Mouse (Mus musculus): Measurements from ENCODE around the gene Gpr180. TPM values are rescaled to one million over a fixed set of nuclear protein-coding genes. Genes with fewer than 3 reads are reported as not detected.
"Not testable (repeated sequence)": the region's sequence is repeated elsewhere in the genome, so short reads cannot be mapped to it uniquely, and the experiment has no call there.

The Gpr180 gene
- polyA plus RNA-seq, 1 experiment from 2014 or later = 13.4 TPM

DNA sequence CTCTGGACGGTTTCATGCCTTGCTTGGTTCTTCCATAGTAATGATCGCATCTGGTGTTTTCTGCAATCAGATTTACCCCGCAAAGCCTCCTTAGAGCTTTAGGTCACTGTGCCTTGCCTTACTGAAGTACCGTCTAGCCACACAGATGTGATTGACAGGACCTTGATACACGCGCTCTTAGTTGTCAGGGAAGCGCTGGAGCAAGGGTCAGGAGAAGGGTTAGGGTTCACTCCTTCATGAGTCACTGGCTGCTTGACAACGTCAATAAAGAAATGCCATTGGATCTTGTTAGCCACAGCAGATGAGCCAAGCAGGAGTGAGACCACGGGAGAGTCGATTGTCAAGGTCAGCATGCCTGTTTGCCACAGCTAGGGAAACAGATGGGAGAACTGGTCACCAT, 11.6 kb downstream of the Gpr180 start:
- 63% methylated on average over 10 of the region's 10 CpGs for WGBS (ENCODE audit: insufficient replicate concordance)
- H3K4me1 ChIP-seq (ENCODE audit: insufficient read depth) = 0 out of 2 replicates have a peak, but pooled peaks cover 3% of the 10 kb centered on the region
- H3K4me3 ChIP-seq (ENCODE audit: low read depth, low read length) = no peak overlapping the region
- H3K27ac ChIP-seq (ENCODE audit: low read depth) = no peak overlapping the region
- no peak overlapping the region for H3K9ac ChIP-seq (replicated peaks)
- no peaks in the 10 kb centered on the region for H3K27me3 ChIP-seq (ENCODE audit: insufficient read depth, low read length)
- no peak; the same call in 1 of the 2 replicates for ATAC-seq
- TF ChIP-seq EP300 (IDR thresholded peaks at IDR 0.05; ENCODE audit: low read depth) (no peak), CTCF (IDR thresholded peaks at IDR 0.05; ENCODE audit: low read depth) (no peak)
- peaks cover 2% of the 10 kb centered on the region; the same call in 1 of the 2 replicates for H3K36me3 ChIP-seq (replicated peaks; ENCODE audit: insufficient read depth, low read length)
- no peak for DNase-seq
- no peaks in the 10 kb centered on the region for H3K9me3 ChIP-seq (ENCODE audit: low read length)
- H3K4me2 ChIP-seq (ENCODE audit: low read depth, low read length) = no peak overlapping the region

DNA sequence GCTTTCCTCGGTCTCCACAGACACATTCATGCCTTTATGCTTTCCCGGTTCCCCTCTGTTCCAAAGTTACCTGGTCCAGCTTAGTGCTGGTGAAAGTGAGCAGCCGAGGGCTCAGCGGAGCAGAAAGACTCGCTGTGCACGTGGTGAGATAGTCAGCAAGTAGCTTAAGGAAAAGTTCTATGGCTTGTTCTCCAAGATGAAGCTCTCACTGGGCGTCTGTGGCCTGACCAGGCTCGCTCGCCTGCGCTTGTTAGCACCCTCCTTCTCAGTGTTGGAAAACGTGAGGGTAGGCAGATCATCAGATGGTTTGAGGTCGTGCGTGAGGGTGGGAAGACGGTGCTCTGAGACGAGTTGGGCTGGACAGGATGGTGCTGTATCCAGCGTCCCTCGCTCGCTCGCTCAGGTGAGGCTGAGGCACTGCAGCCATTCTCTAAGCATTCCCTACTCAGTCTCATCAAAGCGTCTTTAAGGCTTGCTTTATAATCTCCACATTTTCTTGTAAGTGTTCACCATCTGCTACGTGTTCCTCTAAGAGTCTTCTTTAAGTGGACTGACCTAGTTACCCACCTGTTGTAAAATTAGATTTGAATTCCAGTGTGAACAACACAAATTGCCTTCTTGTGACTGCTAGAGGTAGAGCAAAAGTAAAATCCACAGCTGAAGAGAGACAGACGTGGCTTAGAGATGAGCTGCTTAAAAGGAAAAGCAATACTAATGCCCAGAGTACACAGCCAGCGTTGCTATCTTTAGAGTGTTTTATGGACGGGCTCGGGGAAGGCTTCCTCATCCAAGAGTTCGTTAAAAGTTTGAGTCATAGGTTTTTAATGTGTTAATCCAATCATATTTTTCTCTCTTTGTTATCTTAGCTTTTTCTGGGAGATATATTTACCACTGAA, 13.9 kb downstream of the Gpr180 start:
- TF ChIP-seq CTCF (IDR thresholded peaks at IDR 0.05; ENCODE audit: low read depth) (no peak), EP300 (IDR thresholded peaks at IDR 0.05; ENCODE audit: low read depth) (no peak)
- DNase-seq (no peak), ATAC-seq (no peak)
- WGBS (ENCODE audit: insufficient replicate concordance) = 83% methylated on average over 26 of the region's 26 CpGs
- H3K27ac ChIP-seq (ENCODE audit: low read depth) = no peak overlapping the region
- H3K4me3 ChIP-seq (ENCODE audit: low read depth, low read length) = no peak overlapping the region
- H3K36me3 ChIP-seq (replicated peaks; ENCODE audit: insufficient read depth, low read length) = peaks cover 14% of the 10 kb centered on the region
- H3K27me3 ChIP-seq (ENCODE audit: insufficient read depth, low read length) = no peaks in the 10 kb centered on the region
- no peaks in the 10 kb centered on the region for H3K9me3 ChIP-seq (ENCODE audit: low read length)
- H3K4me2 ChIP-seq (ENCODE audit: low read depth, low read length) = no peak overlapping the region
- no peak overlapping the region for H3K9ac ChIP-seq (replicated peaks)
- 0 out of 2 replicates have a peak, but pooled peaks cover 3% of the 10 kb centered on the region for H3K4me1 ChIP-seq (ENCODE audit: insufficient read depth)

DNA sequence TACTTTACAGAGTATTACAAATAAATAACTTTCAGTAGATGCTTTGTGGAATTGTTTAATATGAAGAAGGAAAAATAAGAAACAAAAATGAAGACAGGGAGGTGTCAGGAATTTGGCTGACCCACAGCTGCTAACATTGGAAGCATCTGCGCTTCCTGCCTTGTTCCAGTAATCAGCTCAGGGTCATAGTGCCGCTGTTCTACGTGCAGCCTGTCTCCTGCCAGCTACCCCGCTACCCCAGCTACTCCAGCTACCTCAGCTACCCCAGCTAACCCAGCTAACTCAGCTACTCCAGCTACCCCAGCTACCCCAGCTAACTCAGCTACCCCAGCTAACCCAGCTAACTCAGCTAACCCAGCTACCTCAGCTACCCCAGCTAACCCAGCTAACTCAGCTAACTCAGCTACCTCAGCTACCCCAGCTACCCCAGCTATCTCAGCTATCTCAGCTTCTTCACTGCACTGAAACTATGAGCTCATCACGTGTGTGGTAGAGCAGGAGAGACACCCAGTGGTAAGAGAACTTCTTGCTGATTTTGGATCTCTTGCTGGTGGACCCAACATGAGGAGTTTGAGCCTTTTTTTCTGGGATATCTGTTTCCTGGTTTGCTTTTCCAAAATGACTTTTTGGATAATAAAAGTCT, 14.8 kb downstream of the Gpr180 start:
- Histone ChIP-seq H3K4me2 (ENCODE audit: low read depth, low read length) (no peak overlapping the region), H3K4me1 (ENCODE audit: insufficient read depth) (0 out of 2 replicates have a peak, but pooled peaks cover 3% of the 10 kb centered on the region), H3K36me3 (replicated peaks; ENCODE audit: insufficient read depth, low read length) (peaks cover 14% of the 10 kb centered on the region), H3K9me3 (ENCODE audit: low read length) (no peaks in the 10 kb centered on the region), H3K27ac (ENCODE audit: low read depth) (no peak overlapping the region), H3K4me3 (ENCODE audit: low read depth, low read length) (no peak overlapping the region), H3K27me3 (ENCODE audit: insufficient read depth, low read length) (no peaks in the 10 kb centered on the region), H3K9ac (replicated peaks) (no peak overlapping the region)
- ATAC-seq (no peak), DNase-seq (no peak)
- WGBS (ENCODE audit: insufficient replicate concordance) = 70% methylated on average over 5 of the region's 5 CpGs
- TF ChIP-seq CTCF (IDR thresholded peaks at IDR 0.05; ENCODE audit: low read depth) (peak; percentile 62), EP300 (IDR thresholded peaks at IDR 0.05; ENCODE audit: low read depth) (no peak)

DNA sequence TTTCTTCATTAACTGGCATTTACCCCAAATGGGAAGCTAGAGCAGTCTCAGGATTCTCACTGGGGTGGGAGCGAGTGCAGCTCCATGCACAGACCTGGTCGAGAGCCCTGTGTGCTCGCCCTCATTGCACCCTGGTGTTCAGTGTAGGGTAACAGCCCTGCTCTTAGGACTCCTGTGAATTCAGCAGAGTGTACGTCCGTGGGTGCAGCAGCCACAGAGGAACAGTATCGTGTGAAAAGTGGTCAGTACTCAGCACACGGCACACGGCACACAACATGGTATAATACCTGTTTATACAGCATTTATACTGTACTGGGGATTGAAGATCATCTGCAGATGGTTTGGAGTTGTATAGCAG, 15.3 kb downstream of the Gpr180 start:
- Histone ChIP-seq H3K36me3 (replicated peaks; ENCODE audit: insufficient read depth, low read length) (peaks cover 14% of the 10 kb centered on the region), H3K4me1 (ENCODE audit: insufficient read depth) (0 out of 2 replicates have a peak, but pooled peaks cover 3% of the 10 kb centered on the region), H3K4me3 (ENCODE audit: low read depth, low read length) (no peak overlapping the region), H3K9me3 (ENCODE audit: low read length) (no peaks in the 10 kb centered on the region), H3K27me3 (ENCODE audit: insufficient read depth, low read length) (no peaks in the 10 kb centered on the region), H3K4me2 (ENCODE audit: low read depth, low read length) (no peak overlapping the region), H3K9ac (replicated peaks) (no peak overlapping the region), H3K27ac (ENCODE audit: low read depth) (no peak overlapping the region)
- no peak for TF ChIP-seq EP300 (IDR thresholded peaks at IDR 0.05; ENCODE audit: low read depth)
- no peak for TF ChIP-seq CTCF (IDR thresholded peaks at IDR 0.05; ENCODE audit: low read depth)
- DNase-seq (no peak), ATAC-seq (no peak)
- WGBS (ENCODE audit: insufficient replicate concordance) = 86% methylated on average over 8 of the region's 8 CpGs

DNA sequence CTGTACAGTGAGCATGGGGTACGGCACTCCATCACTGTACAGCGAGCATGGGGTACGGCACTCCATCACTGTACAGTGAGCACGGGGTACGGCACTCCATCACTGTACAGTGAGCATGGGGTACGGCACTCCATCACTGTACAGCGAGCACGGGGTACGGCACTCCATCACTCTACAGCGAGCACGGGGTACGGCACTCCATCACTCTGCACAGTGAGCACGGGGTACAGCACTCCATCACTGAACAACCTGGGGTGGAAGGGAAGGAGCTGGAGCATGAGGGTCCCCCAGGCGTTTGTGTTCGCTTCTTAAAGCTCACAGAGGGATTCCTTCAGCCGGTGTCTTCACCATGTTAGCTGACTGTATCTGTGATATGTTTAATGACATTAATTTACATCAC, 19.1 kb downstream of the Gpr180 start:
- not testable (repeated sequence) for H3K4me2 ChIP-seq (ENCODE audit: low read depth, low read length); H3K27me3 ChIP-seq (ENCODE audit: insufficient read depth, low read length); H3K4me3 ChIP-seq (ENCODE audit: low read depth, low read length); H3K27ac ChIP-seq (ENCODE audit: low read depth); H3K9me3 ChIP-seq (ENCODE audit: low read length); H3K4me1 ChIP-seq (ENCODE audit: insufficient read depth); DNase-seq; H3K9ac ChIP-seq (replicated peaks); ATAC-seq
- H3K36me3 ChIP-seq (replicated peaks; ENCODE audit: insufficient read depth, low read length) = peaks cover 29% of the 10 kb centered on the region
- 91% methylated on average over 16 of the region's 16 CpGs for WGBS (ENCODE audit: insufficient replicate concordance)

DNA sequence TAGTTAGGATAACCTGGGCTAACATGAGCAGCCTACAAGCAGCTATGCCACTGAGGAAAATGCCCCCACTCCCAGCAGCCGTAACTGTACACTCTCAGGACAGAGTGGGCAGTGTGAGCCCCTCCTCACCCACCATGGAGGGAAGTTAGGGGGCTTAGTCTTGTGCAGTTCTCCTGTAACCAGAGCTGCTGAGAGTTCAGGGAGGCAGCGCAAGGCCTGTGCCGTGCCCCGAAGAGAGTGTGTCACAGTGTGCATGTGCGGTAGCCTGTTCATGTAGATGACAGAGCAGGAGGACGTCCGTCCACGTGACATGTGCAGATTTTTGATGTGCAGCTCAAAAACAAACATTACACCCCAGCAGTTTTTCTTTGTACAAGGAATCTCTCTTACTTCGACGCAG, 19.8 kb downstream of the Gpr180 start:
- Histone ChIP-seq H3K27me3 (ENCODE audit: insufficient read depth, low read length) (no peaks in the 10 kb centered on the region), H3K4me1 (ENCODE audit: insufficient read depth) (no peaks in the 10 kb centered on the region), H3K9ac (replicated peaks) (no peak overlapping the region), H3K27ac (ENCODE audit: low read depth) (no peak overlapping the region), H3K4me3 (ENCODE audit: low read depth, low read length) (no peak overlapping the region), H3K9me3 (ENCODE audit: low read length) (no peaks in the 10 kb centered on the region), H3K4me2 (ENCODE audit: low read depth, low read length) (no peak overlapping the region), H3K36me3 (replicated peaks; ENCODE audit: insufficient read depth, low read length) (peaks cover 33% of the 10 kb centered on the region)
- TF ChIP-seq EP300 (IDR thresholded peaks at IDR 0.05; ENCODE audit: low read depth) = no peak
- TF ChIP-seq CTCF (IDR thresholded peaks at IDR 0.05; ENCODE audit: low read depth) = no peak
- no peak for ATAC-seq
- DNase-seq = no peak
- 80% methylated on average over 10 of the region's 10 CpGs for WGBS (ENCODE audit: insufficient replicate concordance)

All from liver, postnatal 0 days (tissue).